Mouse (Mus musculus): ENCODE data around the gene Arnt2.

The Arnt2 gene

GRCm38 (mm10) chr7:84231396-84231795 lies 178.6 kb downstream of the Arnt2 start:
- DNase-seq, result no peak

- no peak for DNase-seq
Observed at GRCm38 (mm10) chr7:84227652-84228051, 182.3 kb downstream of the Arnt2 start.

GRCm38 (mm10) chr7:84226909-84227308 lies 183.1 kb downstream of the Arnt2 start:
- no peak for DNase-seq

DNA sequence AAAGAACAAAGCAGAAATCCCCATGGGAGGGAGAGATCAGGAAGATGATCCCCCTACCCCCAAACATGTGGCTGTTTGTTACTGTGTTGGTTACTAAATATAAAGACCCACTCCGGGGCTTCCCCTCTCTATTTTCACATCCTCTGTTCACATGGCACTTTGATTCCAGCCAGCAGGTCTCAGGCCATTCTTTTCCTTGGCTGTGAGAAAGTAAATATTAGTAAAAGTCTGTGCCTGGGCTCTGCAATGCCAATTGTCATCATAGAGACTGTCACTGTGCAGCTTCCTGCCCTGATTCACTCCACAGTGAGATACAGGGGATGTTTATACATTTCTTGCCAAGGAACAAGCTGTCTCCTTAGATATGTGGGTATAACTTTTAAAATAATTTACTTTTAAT lies 197.9 kb downstream of the Arnt2 start:
- no peak for DNase-seq

- DNase-seq, result no peak
Observed at GRCm38 (mm10) chr7:84210585-84211291, 199.2 kb downstream of the Arnt2 start.

GRCm38 (mm10) chr7:84203981-84204380 lies 206.0 kb downstream of the Arnt2 start:
- DNase-seq, result peak; percentile 65

- DNase-seq, result no peak
Observed at GRCm38 (mm10) chr7:84201151-84202068, 208.6 kb downstream of the Arnt2 start.

- DNase-seq, result no peak
Observed at GRCm38 (mm10) chr7:84197208-84197860, 212.6 kb downstream of the Arnt2 start.
